Mouse (Mus musculus) CD4-positive, CD25-positive, alpha-beta regulatory T cell, adult 9 weeks (primary cell): Measurements from ENCODE around the gene Zfp580. TPM values are rescaled to one million over a fixed set of nuclear protein-coding genes. Genes with fewer than 3 reads are reported as not detected.

ENCODE experiments used
- polyA plus RNA-seq: library from polyadenylated mRNA; unstranded; fragments of 100-300 nt; shearing (Covaris generic); gene quantifications from one replicate; pipeline ENCODE4 v1.2.1, GENCODE M21; 2017

Zfp580 gene
- polyA plus RNA-seq, result 1.2 TPM

DNA sequence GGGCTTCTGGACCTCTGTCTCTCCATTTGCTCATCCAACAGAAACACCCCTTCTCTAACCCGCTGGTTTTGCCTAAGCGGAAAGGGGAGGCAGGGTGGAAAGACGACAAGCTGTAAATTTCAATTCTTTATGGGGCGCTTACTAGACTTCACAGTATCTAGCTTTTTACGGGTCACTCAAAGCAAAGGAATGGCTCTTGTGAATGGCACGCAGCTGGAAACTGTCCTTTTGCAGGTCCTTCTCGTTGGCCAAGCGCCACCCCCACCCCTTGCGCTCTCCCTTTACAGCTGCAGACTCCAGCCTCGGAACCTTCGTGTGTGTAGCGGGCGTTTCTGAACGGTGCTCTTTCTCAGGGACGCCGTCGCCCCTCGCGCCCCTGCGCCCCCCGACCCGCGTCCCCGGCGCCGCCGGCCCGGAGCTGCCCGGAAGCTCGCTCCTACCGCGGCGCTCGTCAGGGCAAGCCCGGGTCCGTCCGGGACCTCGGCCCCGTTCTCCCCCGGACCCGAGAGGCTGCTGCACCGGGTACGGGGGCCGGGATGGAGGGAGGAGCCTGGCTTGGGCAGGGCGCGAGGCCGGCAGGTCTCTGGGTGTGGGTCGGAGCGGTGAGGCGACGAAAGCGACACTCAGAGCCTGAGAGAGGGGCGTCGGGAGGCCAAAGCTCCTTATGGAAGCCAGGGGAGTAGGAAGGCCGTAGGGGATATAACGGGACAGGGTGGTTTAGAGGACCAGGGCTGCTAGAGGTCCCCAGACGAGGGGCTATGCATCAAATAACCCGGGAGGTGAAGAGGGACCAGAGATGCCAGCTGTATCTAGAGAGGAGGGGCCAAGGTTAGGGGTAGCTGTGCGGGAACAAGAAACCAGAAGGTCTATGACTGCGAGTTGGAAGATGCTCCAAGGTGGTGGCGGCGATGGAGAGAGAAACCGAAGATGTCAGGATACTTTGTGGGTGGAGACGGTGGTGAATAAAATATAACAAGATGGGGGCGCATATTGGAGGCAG is at the start of gene Zfp580:
Zfp580 (plus strand) TSS at position 346 of the 1,000 bp plus-strand sequence.

DNA sequence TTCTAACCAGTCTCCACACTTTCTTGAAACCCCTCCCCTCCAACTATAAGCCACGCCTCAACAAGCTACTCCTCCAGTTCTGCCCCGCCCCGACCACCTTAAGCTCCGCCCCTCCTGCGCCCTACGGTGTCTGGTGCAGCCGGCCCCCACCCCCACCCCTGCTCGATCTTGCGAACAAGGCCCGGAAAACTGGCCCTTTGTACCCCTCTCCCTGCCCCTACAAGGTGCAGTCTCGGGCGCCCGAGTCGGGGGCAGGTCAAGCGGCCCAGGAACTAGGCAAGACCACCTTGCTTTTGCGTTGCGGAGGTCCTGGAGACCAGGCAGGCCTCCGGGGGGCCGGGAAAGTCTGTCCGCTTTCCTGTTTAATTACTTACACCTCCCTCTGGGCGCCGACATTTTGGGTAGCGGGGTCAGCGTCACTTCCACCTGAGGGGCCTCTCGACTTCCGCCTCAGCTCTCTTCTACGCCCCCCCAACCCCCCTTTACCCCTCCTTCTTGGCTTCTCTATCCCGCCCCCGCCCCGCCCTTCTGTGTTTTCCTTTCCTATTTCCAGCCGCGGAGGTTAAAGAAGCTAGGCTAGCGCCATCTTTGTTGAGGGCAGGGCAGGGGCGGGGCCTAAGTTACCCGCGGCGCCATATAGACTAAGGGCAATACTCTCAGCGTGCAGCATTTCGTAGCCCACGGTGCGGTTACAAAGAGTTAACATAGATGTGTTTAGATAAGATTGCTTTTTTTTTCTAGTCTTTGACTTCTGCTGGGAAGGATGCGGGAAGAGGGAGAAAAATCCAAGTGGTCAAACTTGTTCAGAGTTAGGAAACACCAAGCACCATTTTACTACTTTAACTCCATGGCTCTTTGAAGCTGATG is 36.9 kb upstream of the Zfp580 start, which contains the start of the genes Zfp524 and Fiz1:
Zfp524 (plus strand) TSS at position 165 of the 867 bp plus-strand sequence.
Fiz1 (minus strand) TSS at position 447 of the 867 bp plus-strand sequence.

DNA sequence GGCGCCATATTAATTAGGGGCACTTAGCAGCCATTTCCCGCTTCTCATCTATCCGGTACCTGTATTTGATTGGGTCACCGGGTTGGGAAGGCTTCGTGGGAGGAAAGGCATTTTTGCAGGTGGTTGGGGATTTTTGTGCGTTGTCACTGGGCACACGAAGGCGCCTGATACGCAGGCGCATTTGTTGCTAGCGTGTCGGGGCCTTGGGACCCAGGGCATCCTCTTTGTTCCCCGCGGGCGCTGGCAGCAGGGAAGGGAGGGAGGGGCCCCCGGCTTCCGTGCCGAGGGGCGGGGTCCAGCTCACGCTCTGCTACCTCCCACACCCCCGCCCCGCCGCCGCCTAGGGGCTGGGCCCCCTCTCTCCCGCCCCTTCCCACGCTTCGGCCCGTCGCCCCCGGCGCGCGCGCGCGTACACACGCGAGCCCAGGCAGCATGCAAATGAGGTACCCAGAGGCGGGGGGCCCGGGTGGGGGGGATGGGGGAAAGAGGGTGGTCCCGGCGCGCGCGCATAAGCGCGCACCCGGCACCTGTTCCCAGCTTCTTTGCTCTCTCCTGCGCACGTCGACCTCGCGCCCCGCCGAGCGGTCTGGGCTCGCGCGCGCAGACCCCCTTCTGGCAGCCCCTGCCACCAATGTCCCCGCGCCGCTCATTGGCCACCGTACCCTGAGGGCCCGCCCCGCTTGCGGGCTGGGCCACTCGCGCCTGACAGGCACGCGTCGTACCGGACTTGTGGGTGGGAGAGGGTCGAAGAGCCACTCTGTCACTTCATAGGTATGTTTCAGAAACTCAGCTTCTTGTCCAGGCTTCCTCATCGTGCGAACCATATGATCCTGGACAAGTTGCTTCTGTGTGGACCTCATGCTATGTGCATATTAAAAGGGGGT is 36.0 kb upstream of the Zfp580 start, which contains the start of gene Gm44973:
Gm44973 (plus strand) TSS at position 379 of the 884 bp plus-strand sequence.

DNA sequence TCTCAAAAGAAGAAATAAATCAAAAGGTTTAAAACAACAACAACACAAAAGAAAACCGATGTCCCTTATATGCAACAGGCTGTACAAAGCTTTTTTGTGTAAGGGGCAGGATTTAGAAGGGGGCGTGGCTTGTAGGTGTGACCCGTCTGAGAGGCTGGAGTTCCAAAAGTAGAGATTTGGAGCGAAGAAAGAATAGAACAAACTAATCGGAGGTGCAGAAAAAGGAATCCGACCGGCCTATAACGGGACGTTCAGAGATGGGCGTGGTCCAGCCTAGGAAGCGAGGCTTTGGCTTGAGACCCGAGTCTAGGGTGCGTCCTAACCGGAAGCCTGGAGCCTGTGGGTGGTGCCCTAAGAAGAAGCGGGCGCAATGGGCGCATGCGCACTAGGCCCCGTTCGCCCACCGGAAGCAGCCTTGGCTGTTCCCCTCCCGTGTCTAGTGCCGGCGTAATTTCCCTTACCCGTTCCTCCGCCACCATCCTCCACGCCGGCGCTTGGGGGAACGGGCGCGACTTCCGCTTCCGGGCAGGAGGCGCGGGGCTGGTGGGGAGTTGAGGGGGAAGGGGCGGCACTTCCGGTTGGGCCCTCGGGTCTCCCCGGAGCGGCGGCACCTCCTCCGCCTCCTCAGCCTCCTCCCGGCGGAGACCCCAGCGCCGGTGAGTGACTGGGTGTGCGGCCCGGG is 31.2 kb upstream of the Zfp580 start, which contains the start of the genes Zfp865 and Ccdc106:
Zfp865 (plus strand) TSS at position 377 of the 682 bp plus-strand sequence.
Ccdc106 (plus strand) TSS at position 554 of the 682 bp plus-strand sequence.

DNA sequence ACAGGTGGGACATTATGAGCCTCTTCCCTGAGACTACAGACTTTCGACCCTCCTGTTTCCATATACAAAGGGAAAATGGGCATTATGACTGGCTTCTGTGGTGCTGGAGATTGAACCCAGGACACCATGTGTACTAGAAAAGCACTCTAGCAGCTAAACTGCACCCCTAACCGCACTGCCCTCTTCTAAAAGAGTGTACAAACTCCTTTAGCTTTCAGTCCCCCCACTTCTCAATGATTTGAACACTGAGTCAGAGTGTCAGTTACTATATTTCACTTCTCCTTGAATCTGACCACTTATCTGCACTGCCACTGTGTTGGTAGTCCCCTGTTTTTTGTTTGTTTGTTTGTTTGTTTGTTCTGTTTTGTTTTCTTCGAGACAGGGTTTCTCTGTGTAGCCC is 17.5 kb upstream of the Zfp580 start, which contains the start of gene 4632433K11Rik:
4632433K11Rik (plus strand) TSS at position 301 of the 400 bp plus-strand sequence.

DNA sequence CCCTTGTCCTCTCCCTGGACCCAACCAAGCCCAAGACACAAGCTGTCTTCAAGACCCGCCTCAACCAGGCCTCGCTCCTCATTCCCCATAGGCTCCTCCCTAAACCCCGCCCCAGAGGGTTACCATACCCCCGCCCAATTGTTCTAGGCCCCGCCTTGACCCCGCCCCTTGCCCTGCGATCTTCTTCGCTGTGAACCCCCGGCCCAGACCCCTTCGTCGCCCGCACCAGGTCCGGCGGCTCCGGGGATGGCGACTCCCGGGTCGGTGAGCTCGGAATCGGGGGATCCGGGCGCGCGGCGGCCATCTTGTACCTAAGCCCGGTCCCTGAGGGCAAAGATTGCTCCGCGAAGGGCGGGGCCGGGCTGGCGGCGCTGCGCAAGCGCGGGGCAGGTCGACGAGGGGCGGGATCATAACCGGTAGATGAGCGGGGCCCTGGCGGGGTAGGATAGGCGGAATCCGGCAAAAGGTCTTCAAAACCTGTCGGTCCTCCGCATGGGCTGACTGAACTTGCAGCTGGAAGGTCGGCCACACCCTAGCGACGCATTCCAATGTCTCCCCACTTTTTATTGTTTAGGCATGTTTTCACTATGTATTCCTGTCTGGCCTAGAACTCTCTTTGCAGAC is 13.1 kb upstream of the Zfp580 start, which contains the start of gene Zfp784:
Zfp784 (minus strand) TSS at position 338 of the 624 bp plus-strand sequence.

DNA sequence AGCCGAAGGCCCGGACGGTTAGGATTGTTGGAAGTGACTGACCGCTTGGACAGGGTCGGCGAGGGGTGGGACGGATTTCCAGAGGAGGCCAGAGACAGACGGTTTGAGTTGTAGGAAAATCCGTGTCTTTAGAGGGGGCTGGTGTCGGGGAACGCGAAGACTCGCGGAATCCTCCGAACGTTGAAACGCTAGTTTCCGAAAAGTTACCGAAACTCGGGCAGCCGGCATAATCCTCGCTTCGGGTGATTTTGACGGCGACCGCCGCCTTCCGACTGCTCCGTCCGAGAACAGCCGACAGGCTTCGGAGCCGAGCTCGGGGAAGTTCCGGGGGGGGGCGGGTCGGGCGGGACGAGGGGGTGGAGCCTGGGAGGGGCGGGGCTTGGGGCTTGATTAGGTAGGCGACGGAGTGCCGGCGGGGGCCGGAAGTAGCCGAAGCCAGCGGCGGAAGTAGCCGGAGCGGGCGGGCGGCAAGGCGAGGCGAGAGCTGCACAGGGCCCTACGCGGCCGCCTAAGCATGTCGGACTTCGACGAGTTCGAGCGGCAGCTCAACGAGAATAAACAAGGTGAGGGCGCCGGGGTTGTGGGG is 10.5 kb downstream of the Zfp580 start, which contains the start of gene U2af2:
U2af2 (plus strand) TSS at position 370 of the 586 bp plus-strand sequence.

DNA sequence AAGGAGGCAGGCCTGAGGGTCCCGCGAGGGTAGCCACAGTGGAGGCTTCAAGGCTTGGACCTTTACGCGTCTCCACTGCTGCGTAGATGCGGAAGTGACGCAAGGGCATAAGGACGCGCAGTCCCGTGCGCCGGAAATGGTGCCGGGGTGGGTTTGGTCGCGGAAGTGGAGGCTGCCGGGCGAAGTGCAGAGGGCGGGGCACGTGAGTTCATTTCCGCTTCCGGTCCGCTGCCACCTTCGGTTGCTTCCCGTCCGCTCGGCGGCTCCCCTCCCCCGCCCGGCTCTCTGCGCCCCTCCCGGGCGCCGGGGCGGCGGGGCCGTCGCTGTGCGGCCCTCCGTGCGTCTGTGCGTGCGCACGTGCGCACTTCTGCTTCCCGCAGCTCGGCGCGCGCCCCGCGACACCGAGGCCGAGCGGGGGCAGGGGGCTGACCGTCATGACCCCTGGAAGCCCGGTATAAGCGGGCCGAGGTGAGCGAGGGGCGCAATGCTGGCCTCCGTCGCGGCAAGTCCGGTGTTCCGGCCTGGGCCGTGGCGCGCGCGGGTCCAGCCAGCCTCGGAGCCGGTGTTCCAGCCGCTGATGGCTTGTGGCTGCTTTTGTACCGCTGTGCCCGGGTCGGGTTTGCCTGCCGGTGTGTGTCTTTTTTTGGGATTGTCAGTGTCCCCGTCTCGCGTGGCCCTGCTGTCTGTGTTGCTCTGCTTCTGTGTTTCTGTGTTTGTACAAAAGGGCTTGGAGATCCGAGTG is 28.8 kb downstream of the Zfp580 start, which contains the start of gene Epn1:
Epn1 (plus strand) TSS at position 226 of the 742 bp plus-strand sequence.

Other genes starting within 250 kb of the Zfp580 start
- 80.0 TPM for gene Ube2s, start 238.9 kb upstream of the Zfp580 start, polyA plus RNA-seq
- not detected for gene Shisa7, start 206.8 kb upstream of the Zfp580 start, polyA plus RNA-seq
- gene Isoc2b, start 181.3 kb upstream of the Zfp580 start, polyA plus RNA-seq, result 44.2 TPM
- gene Isoc2a, start 174.4 kb upstream of the Zfp580 start, polyA plus RNA-seq, result 1.1 TPM
- not detected for gene Gm36210, start 145.0 kb upstream of the Zfp580 start, polyA plus RNA-seq
- gene Zfp628, start 136.3 kb upstream of the Zfp580 start, polyA plus RNA-seq, result 1.9 TPM
- 0.71 TPM for gene Nat14, start 129.5 kb upstream of the Zfp580 start, polyA plus RNA-seq
- not detected for gene Ssc5d, start 125.8 kb upstream of the Zfp580 start, polyA plus RNA-seq
- gene Sbk2, start 87.1 kb upstream of the Zfp580 start, polyA plus RNA-seq, result 0.43 TPM
- not detected for gene Sbk3, start 80.4 kb upstream of the Zfp580 start, polyA plus RNA-seq
- 12.8 TPM for gene Zfp579, start 55.4 kb upstream of the Zfp580 start, polyA plus RNA-seq
- 31.7 TPM for gene Zfp524, start 37.1 kb upstream of the Zfp580 start, polyA plus RNA-seq
- gene Fiz1, start 36.8 kb upstream of the Zfp580 start, polyA plus RNA-seq, result 29.7 TPM
- gene Gm44973, start 36.0 kb upstream of the Zfp580 start, polyA plus RNA-seq, result 17.0 TPM
- 10.5 TPM for gene Zfp865, start 31.2 kb upstream of the Zfp580 start, polyA plus RNA-seq
- gene Ccdc106, start 31.0 kb upstream of the Zfp580 start, polyA plus RNA-seq, result not detected
- gene 4632433K11Rik, start 17.4 kb upstream of the Zfp580 start, polyA plus RNA-seq, result not detected
- gene Zfp784, start 13.1 kb upstream of the Zfp580 start, polyA plus RNA-seq, result 5.3 TPM
- gene U2af2, start 10.6 kb downstream of the Zfp580 start, polyA plus RNA-seq, result 105 TPM
- gene Epn1, start 28.7 kb downstream of the Zfp580 start, polyA plus RNA-seq, result 14.3 TPM
- not detected for gene Rfpl4, start 65.4 kb downstream of the Zfp580 start, polyA plus RNA-seq
- gene Rasl2-9, start 74.4 kb downstream of the Zfp580 start, polyA plus RNA-seq, result not detected
- gene Vmn1r55, start 98.1 kb downstream of the Zfp580 start, polyA plus RNA-seq, result 0.05 TPM
- not detected for gene Vmn1r56, start 145.2 kb downstream of the Zfp580 start, polyA plus RNA-seq
- gene Vmn1r57, start 167.0 kb downstream of the Zfp580 start, polyA plus RNA-seq, result not detected